15 mouse cellular contexts compared by ENCODE assay signal in genomic region chr12:35578826-35579225, GRCm38 (mm10). TPM values are rescaled to one million over a fixed set of nuclear protein-coding genes. Genes with fewer than 3 reads are reported as not detected.
A peak's percentile ranks its signal among the peaks of the same experiment; 100 is the strongest.
DNase-seq lines count a peak whose midpoint lies in the region; ATAC-seq lines count a peak whose summit lies in the region.
"Had no signal": no experiment of that assay in that cellular context is flagged by ENCODE, and none has a peak within 500 bp of the region (broad histone marks: within the 10 kb centered on the region; RNA-seq: fewer than 3 reads in every experiment).

No protein-coding gene starts in this region.

- H3K27me3 ChIP-seq in forebrain, embryonic 15.5 days = no peaks in the 10 kb centered on the region
- H3K27me3 ChIP-seq in heart, embryonic 10.5 days (ENCODE audit: insufficient read depth, poor library complexity, severe bottlenecking) = no peaks in the 10 kb centered on the region
- H3K27me3 ChIP-seq: heart, embryonic 12.5 days; limb, embryonic 13.5 days; neural tube, embryonic 13.5 days had no signal

- WGBS in forebrain, embryonic 15.5 days = 84% methylated on average over 4 of the region's 4 CpGs
- WGBS in heart, embryonic 10.5 days = 77% methylated on average over 4 of the region's 4 CpGs

- H3K4me2 ChIP-seq in forebrain, embryonic 15.5 days (replicated peaks) = no peak overlapping the region
- H3K4me2 ChIP-seq: heart, embryonic 12.5 days; limb, embryonic 13.5 days; neural tube, embryonic 13.5 days had no signal

- DNase-seq in layer of hippocampus, adult 11-12 months (ENCODE audit: low spot score) = peak; percentile 22
- no peak for DNase-seq in layer of hippocampus, postnatal 10 days (ENCODE audit: low spot score in 2 of 2)
- peak; percentile 61 for DNase-seq in CD4-positive, CD25-positive, alpha-beta regulatory T cell, adult 2 months (ENCODE audit: low read depth, low spot score)
- DNase-seq in layer of hippocampus, adult 9-10 months (ENCODE audit: low spot score) = peak; percentile 17
- DNase-seq in heart, embryonic 10.5 days (ENCODE audit: low spot score) = no peak
- DNase-seq in MN1 (ENCODE audit: low spot score) = no peak
- DNase-seq: cerebellum, postnatal 36 days; gastrocnemius, postnatal 25 days; heart, postnatal 36 days; lung, adult 2 months had no signal

- no peak overlapping the region for H3K27ac ChIP-seq in forebrain, embryonic 15.5 days (replicated peaks)
- no peak overlapping the region for H3K27ac ChIP-seq in heart, embryonic 10.5 days
- H3K27ac ChIP-seq: limb, embryonic 13.5 days; neural tube, embryonic 13.5 days had no signal

- H3K4me3 ChIP-seq in forebrain, embryonic 15.5 days = no peak overlapping the region
- H3K4me3 ChIP-seq in heart, embryonic 10.5 days = no peak overlapping the region
- H3K4me3 ChIP-seq: heart, embryonic 12.5 days; limb, embryonic 13.5 days; neural tube, embryonic 13.5 days had no signal

- no peaks in the 10 kb centered on the region for H3K4me1 ChIP-seq in forebrain, embryonic 15.5 days
- H3K4me1 ChIP-seq in heart, embryonic 10.5 days = no peaks in the 10 kb centered on the region
- H3K4me1 ChIP-seq: heart, embryonic 12.5 days; limb, embryonic 13.5 days; neural tube, embryonic 13.5 days had no signal

- H3K9ac ChIP-seq in forebrain, embryonic 15.5 days (replicated peaks) = no peak overlapping the region
- H3K9ac ChIP-seq: heart, embryonic 12.5 days; limb, embryonic 13.5 days; neural tube, embryonic 13.5 days had no signal

- no peaks in the 10 kb centered on the region for H3K9me3 ChIP-seq in forebrain, embryonic 15.5 days
- H3K9me3 ChIP-seq in heart, embryonic 10.5 days = no peaks in the 10 kb centered on the region
- H3K9me3 ChIP-seq: heart, embryonic 12.5 days; limb, embryonic 13.5 days; neural tube, embryonic 13.5 days had no signal

- peak; percentile 87 for ATAC-seq in activated CD4-positive, CD25-positive, alpha-beta regulatory T cell, adult 4 months
- ATAC-seq in forebrain, embryonic 15.5 days (replicated peaks) = no peak

- no peaks in the 10 kb centered on the region for H3K36me3 ChIP-seq in forebrain, embryonic 15.5 days
- H3K36me3 ChIP-seq in heart, embryonic 10.5 days = no peaks in the 10 kb centered on the region
- H3K36me3 ChIP-seq: heart, embryonic 12.5 days; limb, embryonic 13.5 days; neural tube, embryonic 13.5 days had no signal

RNA-seq across cellular contexts. Expression of gene Ahr, which starts 44.0 kb away (rescaled TPM):
- 10 to 100 TPM; 11.1 to 12.0 TPM for total RNA-seq in layer of hippocampus, postnatal 10 days (2021)
- polyA plus RNA-seq in activated CD4-positive, CD25-positive, alpha-beta regulatory T cell, adult 4 months (2017; shearing (Covaris generic)) = 1 to 10 TPM; 6.1 to 9.2 TPM
- 1.6 and 1.7 TPM in 2 replicates for polyA plus RNA-seq in forebrain, embryonic 15.5 days (2015; fragmentation: Nextera tagmentation; extraction: Ambion mirVana)
- 1.2 and 2.2 TPM in 2 replicates for polyA plus RNA-seq in heart, embryonic 10.5 days (2016; fragmentation: Nextera tagmentation; extraction: Ambion mirVana)

Comparison
In these comparisons a context has a peak if more than half of its experiments do, and no peak if none do; other contexts are left out.
1. DNase-seq: peak in layer of hippocampus, adult 11-12 months (single experiment), CD4-positive, CD25-positive, alpha-beta regulatory T cell, adult 2 months (single experiment) and layer of hippocampus, adult 9-10 months (single experiment); none in layer of hippocampus, postnatal 10 days (0 of 2), heart, embryonic 10.5 days (single experiment) and MN1 (single experiment).